ENCODE assay signal across 7 mouse cellular contexts in genomic region chr3:95658868-95659712, GRCm38 (mm10). TPM values are rescaled to one million over a fixed set of nuclear protein-coding genes. Genes with fewer than 3 reads are reported as not detected.
DNase-seq lines count a peak whose midpoint lies in the region; TF ChIP-seq lines count a peak whose summit lies in the region.

No protein-coding gene starts in this region.

- TF ChIP-seq CTCF in cortical plate, adult 2 months (IDR thresholded peaks at IDR 0.05; ENCODE audit: extremely low read depth, insufficient read depth, low read length), result no peak

- H3K27ac ChIP-seq in cortical plate, adult 2 months (ENCODE audit: insufficient read depth, low read length), result peak overlapping the region; percentile 62
- H3K27ac ChIP-seq in midbrain, embryonic 10.5 days (replicated peaks), result peak overlapping the region; percentile 99

- H3K9me3 ChIP-seq in midbrain, embryonic 10.5 days (replicated peaks), result no peaks in the 10 kb centered on the region

- intact Hi-C loops in left cerebral cortex, postnatal 4 days (cut with DNase I), result no loop called here

- under 1% methylated on average over 105 of the region's 113 CpGs for WGBS in midbrain, embryonic 10.5 days

- peaks cover 15% of the 10 kb centered on the region for H3K4me1 ChIP-seq in cortical plate, adult 2 months (ENCODE audit: control insufficient read depth, insufficient read depth, low read length)
- H3K4me1 ChIP-seq in midbrain, embryonic 10.5 days, result peaks cover 43% of the 10 kb centered on the region

- DNase-seq in adipocyte (ENCODE audit: low spot score), result peak; percentile 56
- peak; percentile 76 for DNase-seq in gastrocnemius, postnatal 10 days
- DNase-seq in induced T-regulatory cell, adult 2 months (ENCODE audit: low read depth), result peak; percentile 89
- DNase-seq in left cerebral cortex, postnatal 4 days, result peak; percentile 79
- peak; percentile 83 for DNase-seq in midbrain, embryonic 10.5 days (ENCODE audit: low spot score)
- peak; percentile 64 to 70 for DNase-seq in spleen, adult 18-20 months

- H3K36me3 ChIP-seq in midbrain, embryonic 10.5 days, result peaks cover 40% of the 10 kb centered on the region

- no peak for TF ChIP-seq POLR2A in cortical plate, adult 2 months (IDR thresholded peaks at IDR 0.05; ENCODE audit: extremely low read depth, insufficient read depth, low read length)

- no peaks in the 10 kb centered on the region for H3K27me3 ChIP-seq in midbrain, embryonic 10.5 days (ENCODE audit: low read depth, poor library complexity, severe bottlenecking)

- H3K4me3 ChIP-seq in cortical plate, adult 2 months (ENCODE audit: insufficient read depth, low read length), result peak overlapping the region; percentile 83
- peak overlapping the region; percentile 85 for H3K4me3 ChIP-seq in midbrain, embryonic 10.5 days

RNA-seq across cellular contexts. Expression of gene Mcl1, which starts 0.5 kb away (rescaled TPM):
- polyA plus RNA-seq in cortical plate, adult 2 months (2012; rRNA removed), result 37.7 and 39.5 TPM in 2 replicates
- total RNA-seq in gastrocnemius, postnatal 10 days (2021), result 100 to 1,000 TPM in 1 of 2 experiments, 10 to 100 TPM in 1; 96.8 to 111 TPM
- total RNA-seq in left cerebral cortex, postnatal 4 days (2021), result 10 to 100 TPM; 76.4 to 80.1 TPM
- polyA plus RNA-seq in midbrain, embryonic 10.5 days (2016; fragmentation: Nextera tagmentation; extraction: Ambion mirVana), result 41.9 and 47.6 TPM in 2 replicates

RNA-seq across cellular contexts. Expression of gene Adamtsl4, which starts 28.6 kb away (rescaled TPM):
- polyA plus RNA-seq in cortical plate, adult 2 months (2012; rRNA removed), result 6.0 and 6.4 TPM in 2 replicates
- 10 to 100 TPM; 23.9 to 26.3 TPM for total RNA-seq in gastrocnemius, postnatal 10 days (2021)
- 1 to 10 TPM; 1.4 to 1.9 TPM for total RNA-seq in left cerebral cortex, postnatal 4 days (2021)
- 0.78 and 1.4 TPM in 2 replicates for polyA plus RNA-seq in midbrain, embryonic 10.5 days (2016; fragmentation: Nextera tagmentation; extraction: Ambion mirVana)

RNA-seq across cellular contexts. Expression of gene Ensa, which starts 34.3 kb away (rescaled TPM):
- polyA plus RNA-seq in cortical plate, adult 2 months (2012; rRNA removed), result 149 and 155 TPM in 2 replicates
- 10 to 100 TPM; 80.1 to 80.2 TPM for total RNA-seq in gastrocnemius, postnatal 10 days (2021)
- total RNA-seq in left cerebral cortex, postnatal 4 days (2021), result 100 to 1,000 TPM; 135 to 145 TPM
- polyA plus RNA-seq in midbrain, embryonic 10.5 days (2016; fragmentation: Nextera tagmentation; extraction: Ambion mirVana), result 90.1 and 101 TPM in 2 replicates

Comparison
In these comparisons a context has a peak if more than half of its experiments do, and no peak if none do; other contexts are left out.
1. Peak in every context shown above with its lines: DNase-seq, H3K4me3 ChIP-seq and H3K27ac ChIP-seq.
2. RNA of gene Adamtsl4, which starts 28.6 kb away (total RNA-seq): 23.9 to 26.3 TPM in gastrocnemius, postnatal 10 days; 1.4 to 1.9 TPM in left cerebral cortex, postnatal 4 days; every median in the first group is over 4 times any median in the second.